Mouse (Mus musculus): Measurements from ENCODE around the gene Itsn1. TPM values are rescaled to one million over a fixed set of nuclear protein-coding genes. Genes with fewer than 3 reads are reported as not detected.

Itsn1 gene
- total RNA-seq, 4 experiments from 2014 or later = 141 to 206 (median 179) TPM

GRCm38 (mm10) chr16:91903801-91904506 lies 174.9 kb downstream of the Itsn1 start:
- no peak for DNase-seq (ENCODE audit: low spot score in 2 of 2)

- no peak for DNase-seq (ENCODE audit: low spot score in 2 of 2)
Observed at GRCm38 (mm10) chr16:91905127-91905860, 176.2 kb downstream of the Itsn1 start.

DNA sequence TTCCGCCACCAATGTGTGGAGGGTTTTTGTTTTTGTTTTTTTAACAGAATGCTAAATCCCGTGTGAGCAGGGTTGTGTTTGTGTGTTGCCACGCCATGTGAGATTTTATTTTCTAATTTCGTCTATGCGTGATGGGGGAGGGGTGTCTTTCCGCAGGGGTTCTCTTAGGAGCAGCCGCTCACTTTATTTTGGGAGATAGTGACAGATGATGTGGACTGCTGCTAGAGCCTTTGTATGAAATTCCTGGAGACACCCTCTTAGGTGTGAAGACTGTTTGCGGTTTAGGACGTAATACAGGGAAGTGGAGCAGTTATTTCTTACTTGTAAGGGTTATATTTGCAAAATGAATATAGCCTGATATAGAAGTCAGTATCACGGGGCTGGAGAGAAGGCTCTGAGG lies 176.9 kb downstream of the Itsn1 start:
- DNase-seq (ENCODE audit: low spot score in 2 of 2) = no peak

- DNase-seq (ENCODE audit: low spot score in 2 of 2) = no peak
Observed at GRCm38 (mm10) chr16:91906672-91907071, 177.6 kb downstream of the Itsn1 start.

- no peak for DNase-seq (ENCODE audit: low spot score in 2 of 2)
Observed at GRCm38 (mm10) chr16:91907158-91907557, 178.1 kb downstream of the Itsn1 start.

DNA sequence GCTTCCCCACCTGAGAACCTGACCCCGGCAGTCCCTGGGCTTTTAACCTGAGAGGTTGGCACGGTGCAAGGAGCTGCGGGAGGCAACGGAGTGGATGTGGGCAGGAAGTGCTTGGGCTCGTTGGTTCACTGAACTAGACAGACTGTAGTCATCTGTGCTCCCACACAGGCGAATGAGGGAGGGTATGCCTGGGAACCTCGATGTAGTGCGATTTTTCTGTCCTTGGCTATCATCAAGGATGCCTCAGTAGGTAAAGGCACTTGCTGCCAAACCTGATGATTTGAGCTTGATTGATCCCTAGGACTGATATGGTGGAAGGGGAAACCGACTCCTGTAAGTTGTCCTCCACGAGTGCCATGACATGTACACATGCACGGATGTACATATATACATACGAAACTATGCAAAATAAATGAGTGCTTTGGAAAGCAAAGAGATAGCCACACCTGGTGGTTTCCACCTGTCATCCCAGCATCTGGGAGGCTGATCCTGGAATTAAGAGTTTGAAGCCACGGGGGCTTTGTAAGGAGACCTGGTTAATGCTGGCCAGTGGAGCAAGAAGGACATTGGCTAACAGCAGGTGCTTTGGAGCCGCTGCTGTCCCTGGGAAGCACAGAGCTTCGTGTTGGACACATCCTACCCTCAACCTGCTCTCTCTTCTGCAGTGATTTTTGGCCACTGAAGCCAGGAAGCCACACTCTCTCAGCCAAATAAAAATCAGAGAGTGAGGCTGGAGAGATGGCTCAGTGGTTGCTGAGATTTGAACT lies 180.7 kb downstream of the Itsn1 start:
- no peak for DNase-seq (ENCODE audit: low spot score in 2 of 2)

DNA sequence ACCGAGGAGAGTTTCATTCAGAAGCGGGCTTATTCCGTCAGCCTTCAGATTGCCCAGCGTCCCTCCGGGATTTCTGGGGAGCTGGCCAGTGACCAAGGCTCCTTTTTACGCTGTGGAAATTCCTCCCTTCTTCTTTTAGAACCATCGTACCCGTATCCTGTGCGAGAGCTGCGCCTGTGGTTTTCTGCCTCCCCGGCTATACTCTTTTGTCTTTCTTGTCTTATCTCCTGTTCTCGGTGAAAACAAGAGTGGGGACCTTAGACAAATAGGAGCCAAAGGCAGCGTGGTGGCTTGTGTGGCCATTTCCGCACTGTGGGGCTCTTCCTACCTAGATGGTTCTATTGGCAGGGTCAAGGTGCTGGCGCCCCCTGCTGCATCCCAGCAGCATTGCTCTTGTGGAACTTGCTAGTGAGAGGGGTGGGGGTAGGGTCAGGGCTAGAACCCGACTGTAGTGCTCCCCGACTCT lies 188.6 kb downstream of the Itsn1 start:
- peak; percentile 69 to 85 for DNase-seq (ENCODE audit: low spot score in 2 of 2)

DNA sequence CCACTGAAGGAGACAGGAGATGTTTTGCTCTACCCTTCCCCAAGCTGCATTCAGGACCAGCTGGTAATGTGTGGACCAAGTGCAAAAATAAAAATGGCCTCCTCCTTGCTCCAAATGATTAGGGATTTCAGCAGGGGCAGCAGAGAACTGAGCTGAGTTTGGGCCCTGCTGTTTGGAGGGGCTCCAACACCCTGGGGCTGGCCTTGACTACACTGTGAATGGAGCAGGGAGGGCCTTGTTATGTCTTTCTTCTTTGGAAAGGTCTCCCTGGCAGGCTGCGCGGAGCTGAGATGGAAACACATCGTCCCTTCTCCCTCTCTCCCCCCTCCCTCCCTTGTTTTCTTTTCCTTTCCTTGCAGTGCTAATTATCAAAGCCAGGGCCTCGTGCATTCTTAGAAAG lies 189.4 kb downstream of the Itsn1 start:
- peak in 1 of 2 experiments; percentile 38 for DNase-seq (ENCODE audit: low spot score in 2 of 2)

DNA sequence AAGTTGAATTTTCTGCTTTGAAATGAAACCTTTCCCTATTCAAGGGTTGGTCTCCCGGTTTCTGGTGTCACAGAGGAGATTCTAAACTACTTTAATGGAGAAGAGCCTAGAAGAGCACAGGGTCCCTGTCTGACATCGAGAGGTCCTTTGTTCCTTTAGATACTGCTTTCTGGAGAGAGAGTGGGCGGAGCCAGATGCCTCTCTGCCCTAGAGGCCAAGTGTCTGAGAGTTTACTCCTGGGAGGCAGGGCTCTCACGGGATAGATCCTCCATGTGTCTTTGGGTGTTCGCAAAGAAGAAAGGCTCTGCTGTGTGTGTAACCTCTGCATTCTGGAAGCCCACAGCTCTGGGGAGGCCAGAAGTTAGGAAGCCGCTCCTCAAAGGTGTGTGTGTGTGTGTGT lies 190.0 kb downstream of the Itsn1 start:
- no peak for DNase-seq (ENCODE audit: low spot score in 2 of 2)

DNA sequence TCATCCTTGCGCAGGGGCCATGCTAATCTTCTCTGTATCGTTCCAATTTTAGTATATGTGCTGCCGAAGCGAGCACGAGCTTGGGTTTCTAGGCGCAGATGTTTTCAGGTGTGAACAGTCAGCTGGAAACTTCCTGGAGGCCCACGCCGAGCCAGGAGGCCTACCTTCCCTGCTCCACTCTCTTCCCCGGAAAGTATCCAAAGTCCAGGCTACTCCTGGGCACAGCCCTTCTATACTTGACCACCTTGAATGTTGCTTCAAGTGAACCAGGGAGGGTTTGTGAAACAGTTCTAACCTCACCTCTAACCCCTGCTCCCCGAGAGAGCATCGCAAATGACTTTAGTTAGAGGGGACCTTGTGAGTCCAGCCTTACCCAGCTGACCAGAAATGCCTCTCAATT lies 192.3 kb downstream of the Itsn1 start:
- no peak for DNase-seq (ENCODE audit: low spot score in 2 of 2)

GRCm38 (mm10) chr16:91922939-91923338 lies 193.9 kb downstream of the Itsn1 start:
- DNase-seq (ENCODE audit: low spot score in 2 of 2) = no peak

- DNase-seq (ENCODE audit: low spot score in 2 of 2) = no peak
Observed at GRCm38 (mm10) chr16:91924426-91924825, 195.3 kb downstream of the Itsn1 start.

- DNase-seq (ENCODE audit: low spot score in 2 of 2) = no peak
Observed at GRCm38 (mm10) chr16:91927911-91928630, 199.0 kb downstream of the Itsn1 start.

GRCm38 (mm10) chr16:91931078-91932013 lies 202.3 kb downstream of the Itsn1 start:
- DNase-seq (ENCODE audit: low spot score in 2 of 2) = peak; percentile 93 to 94

DNA sequence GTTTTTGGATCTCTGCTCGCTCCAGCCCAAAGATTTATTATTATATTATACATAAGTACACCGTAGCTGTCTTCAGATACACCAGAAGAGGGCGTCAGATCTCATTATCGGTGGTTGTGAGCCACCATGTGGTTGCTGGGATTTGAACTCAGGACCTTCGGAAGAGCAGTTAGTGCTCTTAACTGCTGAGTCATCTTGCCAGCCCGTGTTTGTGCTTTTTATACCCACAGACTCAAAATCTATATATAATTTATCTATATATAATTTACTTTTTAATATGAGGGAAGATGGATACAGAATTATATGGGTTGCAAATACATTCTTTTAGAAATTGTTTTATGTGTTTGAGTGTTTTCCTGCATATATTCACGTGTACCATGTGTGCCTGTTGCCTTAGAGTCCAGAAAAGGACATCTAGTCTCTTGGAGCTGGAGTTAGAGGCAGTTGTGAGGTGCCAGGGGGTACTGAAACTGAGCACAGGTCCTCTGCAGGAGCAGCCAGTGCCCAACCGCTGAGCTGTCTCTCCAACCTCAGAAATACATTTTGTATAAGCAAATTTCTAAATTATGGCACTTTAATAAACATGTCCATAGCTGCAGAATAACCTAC lies 203.1 kb downstream of the Itsn1 start:
- DNase-seq (ENCODE audit: low spot score in 2 of 2) = no peak

GRCm38 (mm10) chr16:91932843-91933518 lies 203.9 kb downstream of the Itsn1 start:
- DNase-seq (ENCODE audit: low spot score in 2 of 2) = no peak

DNA sequence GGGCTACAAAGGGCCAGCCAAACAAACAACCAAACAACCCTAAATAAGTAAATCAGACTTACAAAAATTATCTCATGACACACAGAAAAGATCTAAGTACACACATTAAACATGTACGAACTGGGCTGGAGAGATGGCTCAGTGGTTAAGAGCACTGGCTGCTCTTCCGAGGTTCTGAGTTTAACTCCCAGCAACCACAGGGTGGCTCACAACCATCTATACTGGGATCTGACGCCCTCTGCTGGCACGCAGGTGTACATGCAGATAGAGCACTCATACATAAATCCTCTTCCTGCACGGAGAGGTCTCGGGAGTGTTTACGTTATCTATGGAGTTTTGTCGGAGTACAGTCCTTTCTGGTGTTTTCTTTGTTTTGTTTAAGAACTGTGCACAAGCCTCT lies 206.0 kb downstream of the Itsn1 start:
- DNase-seq (ENCODE audit: low spot score in 2 of 2) = peak in 1 of 2 experiments; percentile 48

- DNase-seq (ENCODE audit: low spot score in 2 of 2) = no peak
Observed at GRCm38 (mm10) chr16:91935726-91936125, 206.6 kb downstream of the Itsn1 start.

- DNase-seq (ENCODE audit: low spot score in 2 of 2) = peak; percentile 68 to 88
Observed at GRCm38 (mm10) chr16:91936340-91937030, 207.4 kb downstream of the Itsn1 start.
